Mouse (Mus musculus) neural tube, embryonic 14.5 days (tissue): Measurements from ENCODE around the gene Nr5a2. TPM values are rescaled to one million over a fixed set of nuclear protein-coding genes. Genes with fewer than 3 reads are reported as not detected.

Experiments used
- ATAC-seq: fragments of 200-750 bp; cut with Nextera tagmentation; 2 replicates; pipeline ENCODE4 v1.8.0; 2017; ENCODE audit warnings: low read depth, mild to moderate bottlenecking, moderate TSS enrichment, moderate library complexity
- H3K27ac ChIP-seq: fragments of 300-500 bp; sonication (generic); 2 replicates; pipeline ENCODE4 v1.5.1; 2014; ENCODE audit warnings: low read depth, mild to moderate bottlenecking, control low read depth, low read length, moderate library complexity, mixed read lengths
- H3K27me3 ChIP-seq: fragments of 300-500 bp; sonication (generic); 2 replicates; pipeline ENCODE4 v1.6.1; 2014; ENCODE audit warnings: low read length; ENCODE audit not compliant: control insufficient read depth, insufficient read depth
- H3K36me3 ChIP-seq: fragments of 300-500 bp; sonication (generic); 2 replicates; pipeline ENCODE4 v1.6.1; 2014; ENCODE audit warnings: low read length, mixed read lengths; ENCODE audit not compliant: control insufficient read depth, insufficient read depth
- H3K4me1 ChIP-seq: fragments of 300-500 bp; sonication (generic); 2 replicates; pipeline ENCODE4 v1.6.1; 2014; ENCODE audit warnings: low read length; ENCODE audit not compliant: control insufficient read depth, insufficient read depth
- H3K4me2 ChIP-seq: fragments of 300-500 bp; sonication (generic); 2 replicates; pipeline ENCODE4 v1.6.1; 2014; ENCODE audit warnings: mild to moderate bottlenecking, low read depth, low read length, control low read depth
- H3K4me3 ChIP-seq: fragments of 300-500 bp; sonication (generic); 2 replicates; pipeline ENCODE4 v1.5.1; 2014; ENCODE audit warnings: low read depth, low read length, control low read depth, mixed read lengths
- H3K9ac ChIP-seq: fragments of 300-500 bp; sonication (generic); replicated peaks from 2 replicates; pipeline ENCODE4 v1.6.1; 2014; ENCODE audit warnings: low read depth, mild to moderate bottlenecking, control low read depth, low read length, mixed read lengths
- H3K9me3 ChIP-seq: fragments of 300-500 bp; sonication (generic); 2 replicates; pipeline ENCODE4 v1.6.1; 2016; ENCODE audit warnings: low read length; ENCODE audit not compliant: control insufficient read depth
- WGBS: fragments of 180-500 bp; shearing (Covaris S2); extraction: QIAGEN DNeasy Blood & Tissue Kit; methylation state at CpG from one replicate; pipeline ENCODE4 v1.1.7; 2014; 5-methylcytosine and 5-hydroxymethylcytosine counted together
- polyA plus RNA-seq: library from polyadenylated mRNA; unstranded; fragments of >200 nt; fragmentation: Nextera tagmentation; extraction: Ambion mirVana; gene quantifications from 2 replicates; pipeline ENCODE4 v1.2.1, GENCODE M21; 2014

The Nr5a2 gene
- polyA plus RNA-seq, 1 experiment from 2014 or later = 1.4 TPM

GRCm38 (mm10) chr1:136970995-136971394, 10.7 kb upstream of the Nr5a2 start:
- H3K4me3 ChIP-seq = no peak overlapping the region
- no peaks in the 10 kb centered on the region for H3K27me3 ChIP-seq
- no peak overlapping the region for H3K4me2 ChIP-seq
- WGBS = 87% methylated on average over 8 of the region's 8 CpGs
- no peaks in the 10 kb centered on the region for H3K36me3 ChIP-seq
- H3K9ac ChIP-seq = no peak overlapping the region
- no peaks in the 10 kb centered on the region for H3K9me3 ChIP-seq
- H3K27ac ChIP-seq = no peak overlapping the region
- no peak for ATAC-seq
- H3K4me1 ChIP-seq = no peaks in the 10 kb centered on the region

DNA sequence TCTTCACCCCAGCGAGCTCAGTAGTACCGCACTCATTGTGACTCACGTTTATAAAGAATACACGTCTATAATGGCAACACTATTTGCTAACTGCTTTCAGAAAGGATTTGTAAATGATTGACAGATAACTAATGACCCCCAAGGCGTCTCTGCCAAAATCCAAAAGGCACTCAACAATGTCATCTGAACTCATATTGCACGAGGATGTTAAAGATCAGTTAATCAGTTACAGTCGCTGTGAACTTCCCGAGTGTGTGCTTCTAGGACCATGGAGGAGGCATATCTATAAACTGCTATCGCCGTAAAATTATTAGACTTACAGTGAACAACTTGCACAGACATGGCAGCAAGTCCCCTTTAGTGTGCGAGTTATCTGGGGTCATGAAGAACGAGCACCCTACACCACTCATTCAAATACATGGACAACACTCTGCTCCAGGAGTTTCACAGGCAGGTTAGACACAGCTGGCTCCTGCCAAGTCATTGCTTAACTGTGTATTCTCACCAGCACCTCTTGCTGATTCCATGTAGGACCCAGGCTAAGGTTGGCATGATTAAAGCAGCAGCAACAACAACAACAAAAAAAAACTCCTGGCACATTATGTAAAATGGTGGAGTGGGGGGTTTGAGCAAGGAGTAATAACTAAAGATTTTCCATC, 6.6 kb upstream of the Nr5a2 start:
- no peak overlapping the region for H3K27ac ChIP-seq
- WGBS = 79% methylated on average over 12 of the region's 12 CpGs
- H3K4me1 ChIP-seq = no peaks in the 10 kb centered on the region

GRCm38 (mm10) chr1:136959491-136959890, 757 bp downstream of the Nr5a2 start:
- no peak overlapping the region for H3K9ac ChIP-seq
- 89% methylated on average over 1 of the region's 1 CpGs for WGBS
- H3K4me3 ChIP-seq = no peak overlapping the region
- H3K36me3 ChIP-seq = no peaks in the 10 kb centered on the region
- H3K27ac ChIP-seq = no peak overlapping the region
- peaks cover 3% of the 10 kb centered on the region; the same call in 1 of the 2 replicates for H3K4me1 ChIP-seq
- ATAC-seq = no peak
- H3K4me2 ChIP-seq = no peak overlapping the region
- H3K27me3 ChIP-seq = peaks cover 11% of the 10 kb centered on the region
- no peaks in the 10 kb centered on the region for H3K9me3 ChIP-seq

More for the DNA sequence above, 6.6 kb upstream of the Nr5a2 start:
- no peaks in the 10 kb centered on the region for H3K27me3 ChIP-seq
- H3K9me3 ChIP-seq = no peaks in the 10 kb centered on the region
- H3K9ac ChIP-seq = no peak overlapping the region
- H3K36me3 ChIP-seq = no peaks in the 10 kb centered on the region
- no peak overlapping the region for H3K4me3 ChIP-seq
- no peak overlapping the region for H3K4me2 ChIP-seq
- ATAC-seq = no peak

DNA sequence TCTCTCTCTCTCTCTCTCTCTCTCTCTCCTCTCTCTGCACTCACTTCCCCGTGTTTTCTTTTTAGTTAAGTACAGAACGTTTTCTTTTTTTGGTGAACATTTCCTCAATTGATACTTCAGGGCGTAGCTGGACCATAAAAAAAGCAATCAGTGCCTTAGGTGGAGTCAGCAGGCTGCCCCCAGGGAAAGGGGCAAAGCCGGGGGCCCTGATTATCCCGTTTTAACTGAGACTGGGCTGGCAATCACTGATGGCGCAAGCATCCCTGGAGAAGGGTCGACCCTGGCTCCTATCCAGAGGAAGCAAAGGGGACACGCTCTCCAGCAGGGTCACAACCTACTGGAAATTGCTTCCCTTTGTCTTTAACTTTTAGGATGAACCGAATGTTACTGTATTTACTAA, 1.6 kb downstream of the Nr5a2 start:
- Histone ChIP-seq H3K9me3 (no peaks in the 10 kb centered on the region), H3K4me1 (peaks cover 3% of the 10 kb centered on the region; the same call in 1 of the 2 replicates), H3K27me3 (peaks cover 18% of the 10 kb centered on the region), H3K4me2 (no peak overlapping the region), H3K9ac (no peak overlapping the region), H3K4me3 (no peak overlapping the region), H3K36me3 (no peaks in the 10 kb centered on the region), H3K27ac (no peak overlapping the region)
- no peak for ATAC-seq
- 3% methylated on average over 9 of the region's 9 CpGs for WGBS

- no peaks in the 10 kb centered on the region for H3K36me3 ChIP-seq
- 0 out of 2 replicates have a peak, but pooled peaks have one; percentile 31 for ATAC-seq
- no peak overlapping the region for H3K4me3 ChIP-seq
- H3K27ac ChIP-seq = no peak overlapping the region
- H3K27me3 ChIP-seq = peaks cover 22% of the 10 kb centered on the region
- 1% methylated on average over 8 of the region's 13 CpGs for WGBS
- H3K9ac ChIP-seq = no peak overlapping the region
- H3K9me3 ChIP-seq = no peaks in the 10 kb centered on the region
- no peak overlapping the region for H3K4me2 ChIP-seq
- peaks cover 3% of the 10 kb centered on the region; the same call in 1 of the 2 replicates for H3K4me1 ChIP-seq
Observed at GRCm38 (mm10) chr1:136958185-136958584, 2.1 kb downstream of the Nr5a2 start.

DNA sequence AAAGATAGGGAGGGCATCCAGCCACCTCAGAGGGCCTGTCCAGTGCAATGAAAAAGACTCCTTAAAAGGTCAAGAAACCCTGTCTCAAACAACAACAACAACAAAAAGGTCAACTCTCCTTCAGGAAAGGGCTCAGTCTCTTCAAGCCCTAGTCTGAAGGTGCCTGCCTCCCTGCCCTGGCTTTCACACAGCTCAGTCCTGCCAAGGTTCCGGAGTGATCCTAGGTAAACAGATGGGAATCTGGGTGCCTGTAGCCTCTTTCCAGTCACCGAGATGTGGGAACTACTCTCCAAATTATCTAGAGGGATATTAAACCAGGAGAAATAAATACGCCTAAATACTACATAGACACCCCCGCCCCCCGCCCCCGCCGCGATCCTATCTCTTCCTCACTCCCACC, 2.6 kb downstream of the Nr5a2 start:
- WGBS = 22% methylated on average over 8 of the region's 8 CpGs
- H3K36me3 ChIP-seq = no peaks in the 10 kb centered on the region
- H3K4me2 ChIP-seq = no peak overlapping the region
- H3K27ac ChIP-seq = no peak overlapping the region
- no peak for ATAC-seq
- H3K27me3 ChIP-seq = peaks cover 26% of the 10 kb centered on the region
- H3K9ac ChIP-seq = no peak overlapping the region
- H3K4me1 ChIP-seq = peaks cover 8% of the 10 kb centered on the region; the same call in 1 of the 2 replicates
- no peaks in the 10 kb centered on the region for H3K9me3 ChIP-seq
- no peak overlapping the region for H3K4me3 ChIP-seq

- no peak overlapping the region for H3K27ac ChIP-seq
- H3K4me1 ChIP-seq = peaks cover 12% of the 10 kb centered on the region; the same call in 1 of the 2 replicates
- no peak overlapping the region for H3K4me3 ChIP-seq
- ATAC-seq = no peak
- H3K9me3 ChIP-seq = no peaks in the 10 kb centered on the region
- H3K4me2 ChIP-seq = no peak overlapping the region
- H3K27me3 ChIP-seq = peaks cover 54% of the 10 kb centered on the region
- WGBS = 16% methylated on average over 3 of the region's 3 CpGs
- H3K36me3 ChIP-seq = no peaks in the 10 kb centered on the region
- H3K9ac ChIP-seq = no peak overlapping the region
Observed at GRCm38 (mm10) chr1:136954108-136954494, 6.1 kb downstream of the Nr5a2 start.

- H3K4me3 ChIP-seq = no peak overlapping the region
- H3K27ac ChIP-seq = no peak overlapping the region
- H3K27me3 ChIP-seq = peaks cover 57% of the 10 kb centered on the region
- 2% methylated on average over 15 of the region's 15 CpGs for WGBS
- no peak overlapping the region for H3K4me2 ChIP-seq
- H3K9me3 ChIP-seq = no peaks in the 10 kb centered on the region
- H3K36me3 ChIP-seq = no peaks in the 10 kb centered on the region
- no peak overlapping the region for H3K9ac ChIP-seq
- ATAC-seq = no peak
- H3K4me1 ChIP-seq = peaks cover 12% of the 10 kb centered on the region
Observed at GRCm38 (mm10) chr1:136953444-136954107, 6.7 kb downstream of the Nr5a2 start.

GRCm38 (mm10) chr1:136952609-136953311, 7.5 kb downstream of the Nr5a2 start:
- no peak for ATAC-seq
- H3K27me3 ChIP-seq = peaks cover 61% of the 10 kb centered on the region
- no peak overlapping the region for H3K27ac ChIP-seq
- H3K36me3 ChIP-seq = no peaks in the 10 kb centered on the region
- under 1% methylated on average over 39 of the region's 39 CpGs for WGBS
- peak overlapping the region; percentile 18; the same call in 1 of the 2 replicates for H3K4me3 ChIP-seq
- no peaks in the 10 kb centered on the region for H3K9me3 ChIP-seq
- H3K4me2 ChIP-seq = peak overlapping the region; percentile 38
- peaks cover 16% of the 10 kb centered on the region for H3K4me1 ChIP-seq
- no peak overlapping the region for H3K9ac ChIP-seq
